Mouse (Mus musculus): Measurements from ENCODE around the gene Ctss. TPM values are rescaled to one million over a fixed set of nuclear protein-coding genes. Genes with fewer than 3 reads are reported as not detected.
"Not testable (repeated sequence)": the region's sequence is repeated elsewhere in the genome, so short reads cannot be mapped to it uniquely, and the experiment has no call there.

The Ctss gene
- polyA plus RNA-seq, 1 experiment = 5.1 TPM

DNA sequence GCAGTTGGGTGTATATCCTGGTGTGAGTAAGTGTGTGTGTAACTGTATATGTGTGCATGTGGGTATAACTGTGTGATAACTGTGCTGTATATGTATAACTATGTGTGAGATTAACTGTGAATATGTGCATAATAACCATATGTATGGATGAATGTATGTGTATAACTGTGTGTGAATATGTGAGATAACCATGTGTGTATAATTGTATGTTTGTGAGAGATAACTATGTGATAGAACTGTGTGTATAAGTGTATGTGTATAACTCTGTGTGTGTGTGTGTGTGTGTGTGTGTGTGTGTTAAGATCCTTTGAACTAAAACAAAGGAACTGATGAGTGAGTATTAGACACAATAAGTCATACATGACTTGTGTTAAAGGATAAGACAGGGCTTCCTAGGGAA, 475 bp upstream of the Ctss start:
- Histone ChIP-seq H3K4me3 (ENCODE audit: insufficient read depth, low read length) (no peak overlapping the region), H3K4me1 (ENCODE audit: control insufficient read depth, insufficient read depth, low read length) (no peaks in the 10 kb centered on the region), H3K27ac (ENCODE audit: insufficient read depth, low read length) (no peak overlapping the region)
- TF ChIP-seq POLR2A (IDR thresholded peaks at IDR 0.05; ENCODE audit: low read depth, low read length) (no peak), CTCF (IDR thresholded peaks at IDR 0.05; ENCODE audit: borderline replicate concordance, insufficient read depth, low read length) (no peak)

DNA sequence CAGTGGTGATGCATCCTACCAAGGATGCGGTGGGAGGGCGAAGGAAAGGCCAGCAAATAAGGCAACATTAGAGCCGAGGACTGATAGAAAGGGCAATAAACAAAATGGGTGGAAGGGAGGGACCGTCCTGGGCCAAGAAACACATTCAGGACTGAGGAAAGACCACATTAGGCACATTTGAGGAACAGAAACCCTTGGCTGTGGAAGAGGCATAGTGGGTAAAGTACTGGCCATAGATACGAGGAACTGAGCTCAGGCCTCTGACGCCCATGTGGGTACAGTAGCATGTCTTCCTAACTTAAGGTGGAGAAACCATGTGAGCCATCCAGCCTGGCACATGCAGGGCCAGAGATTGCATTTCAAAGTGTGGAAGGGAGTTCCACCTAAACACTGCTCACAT, 3.2 kb downstream of the Ctss start:
- no peaks in the 10 kb centered on the region for H3K4me1 ChIP-seq (ENCODE audit: control insufficient read depth, insufficient read depth, low read length)
- TF ChIP-seq POLR2A (IDR thresholded peaks at IDR 0.05; ENCODE audit: low read depth, low read length) = no peak
- TF ChIP-seq CTCF (IDR thresholded peaks at IDR 0.05; ENCODE audit: borderline replicate concordance, insufficient read depth, low read length) = no peak
- H3K4me3 ChIP-seq (ENCODE audit: insufficient read depth, low read length) = no peak overlapping the region
- H3K27ac ChIP-seq (ENCODE audit: insufficient read depth, low read length) = no peak overlapping the region

DNA sequence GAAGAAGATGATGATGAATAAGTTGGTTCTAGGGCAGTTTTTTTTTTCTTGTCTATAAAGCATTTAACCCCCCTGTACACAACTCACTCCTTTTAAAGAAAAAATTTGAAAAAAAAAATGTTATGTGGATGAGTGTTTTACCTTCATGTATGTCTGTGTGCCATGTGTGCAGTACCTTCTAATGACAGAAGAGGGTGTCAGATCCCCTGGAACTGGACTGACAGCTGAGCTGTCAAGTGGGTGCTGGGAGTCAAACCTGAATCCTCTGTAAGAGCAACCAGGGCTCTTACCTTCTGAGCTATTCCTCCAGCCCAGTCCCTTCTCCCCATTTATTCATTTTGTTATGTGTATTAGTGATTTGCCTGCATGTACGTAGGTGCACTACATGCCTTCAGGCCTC, 4.4 kb downstream of the Ctss start:
- TF ChIP-seq POLR2A (IDR thresholded peaks at IDR 0.05; ENCODE audit: low read depth, low read length) (no peak), CTCF (IDR thresholded peaks at IDR 0.05; ENCODE audit: borderline replicate concordance, insufficient read depth, low read length) (no peak)
- Histone ChIP-seq H3K4me3 (ENCODE audit: insufficient read depth, low read length) (no peak overlapping the region), H3K4me1 (ENCODE audit: control insufficient read depth, insufficient read depth, low read length) (no peaks in the 10 kb centered on the region)

DNA sequence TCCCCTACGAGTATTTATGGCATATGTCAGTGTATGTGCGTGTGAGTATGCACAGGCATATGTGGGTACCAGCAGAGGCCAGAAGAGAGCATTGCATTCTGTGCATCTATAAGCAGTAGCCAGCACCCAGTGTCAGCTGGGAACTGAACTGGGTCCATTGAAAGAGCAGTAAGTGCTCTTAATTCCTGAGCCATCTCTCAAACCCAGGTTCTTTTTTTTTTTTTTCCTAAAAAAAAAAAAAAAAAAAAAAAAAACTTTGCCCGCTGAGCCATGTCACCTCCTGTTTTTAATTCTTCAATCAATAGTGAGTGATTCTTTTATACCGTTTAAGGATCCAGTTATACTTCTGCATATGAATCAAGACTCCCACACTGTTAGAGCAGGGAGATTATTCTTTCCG, 6.8 kb downstream of the Ctss start:
- no peak for TF ChIP-seq POLR2A (IDR thresholded peaks at IDR 0.05; ENCODE audit: low read depth, low read length)
- no peak for TF ChIP-seq CTCF (IDR thresholded peaks at IDR 0.05; ENCODE audit: borderline replicate concordance, insufficient read depth, low read length)
- no peaks in the 10 kb centered on the region for H3K4me1 ChIP-seq (ENCODE audit: control insufficient read depth, insufficient read depth, low read length)
- no peak overlapping the region for H3K4me3 ChIP-seq (ENCODE audit: insufficient read depth, low read length)
- H3K27ac ChIP-seq (ENCODE audit: insufficient read depth, low read length) = no peak overlapping the region

More for the DNA sequence above, 4.4 kb downstream of the Ctss start:
- no peak overlapping the region for H3K27ac ChIP-seq (ENCODE audit: insufficient read depth, low read length)

DNA sequence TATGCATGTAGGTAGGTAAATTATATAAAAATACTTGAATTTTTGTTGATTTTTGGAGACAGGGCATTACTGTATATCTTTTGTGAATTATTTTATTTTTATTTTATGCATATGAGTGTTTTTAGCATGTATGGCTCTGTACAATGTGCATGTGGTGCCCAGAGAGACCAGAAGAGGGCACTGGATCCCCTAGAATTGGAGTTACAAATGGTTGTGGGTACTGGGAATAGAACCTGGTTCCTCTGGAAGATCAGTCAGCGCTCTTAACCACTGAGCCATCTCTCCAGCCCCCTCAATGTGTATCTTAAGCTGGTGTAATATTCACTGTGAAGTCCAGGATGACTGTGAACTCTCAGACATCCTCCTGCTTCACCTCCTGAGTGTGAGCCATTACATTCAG, 8.3 kb downstream of the Ctss start:
- no peak overlapping the region for H3K4me3 ChIP-seq (ENCODE audit: insufficient read depth, low read length)
- no peaks in the 10 kb centered on the region for H3K4me1 ChIP-seq (ENCODE audit: control insufficient read depth, insufficient read depth, low read length)
- no peak for TF ChIP-seq POLR2A (IDR thresholded peaks at IDR 0.05; ENCODE audit: low read depth, low read length)
- TF ChIP-seq CTCF (IDR thresholded peaks at IDR 0.05; ENCODE audit: borderline replicate concordance, insufficient read depth, low read length) = no peak
- H3K27ac ChIP-seq (ENCODE audit: insufficient read depth, low read length) = no peak overlapping the region

DNA sequence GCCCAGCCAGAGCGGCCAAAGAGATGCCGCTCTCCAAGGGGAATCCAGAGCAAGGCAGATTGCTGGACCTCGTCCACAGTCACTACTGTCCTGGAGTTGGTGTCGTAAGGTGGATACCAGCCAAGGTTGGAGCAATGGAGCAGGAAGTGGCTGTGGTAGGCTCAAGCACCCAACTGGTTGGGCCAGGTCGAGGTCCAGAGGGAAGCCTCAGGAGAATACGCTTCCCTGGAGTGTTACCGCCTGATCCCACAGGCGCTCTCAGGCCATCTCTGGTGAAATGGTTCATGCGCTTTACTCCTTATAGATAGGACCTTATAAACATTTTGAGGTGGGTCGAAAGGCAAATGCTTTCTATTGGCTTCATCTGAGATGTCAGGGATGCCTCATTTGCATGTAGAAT, 12.3 kb downstream of the Ctss start:
- Histone ChIP-seq H3K4me1 (ENCODE audit: control insufficient read depth, insufficient read depth, low read length) (no peaks in the 10 kb centered on the region), H3K4me3 (ENCODE audit: insufficient read depth, low read length) (no peak overlapping the region), H3K27ac (ENCODE audit: insufficient read depth, low read length) (no peak overlapping the region)
- TF ChIP-seq POLR2A (IDR thresholded peaks at IDR 0.05; ENCODE audit: low read depth, low read length) (no peak), CTCF (IDR thresholded peaks at IDR 0.05; ENCODE audit: borderline replicate concordance, insufficient read depth, low read length) (no peak)

DNA sequence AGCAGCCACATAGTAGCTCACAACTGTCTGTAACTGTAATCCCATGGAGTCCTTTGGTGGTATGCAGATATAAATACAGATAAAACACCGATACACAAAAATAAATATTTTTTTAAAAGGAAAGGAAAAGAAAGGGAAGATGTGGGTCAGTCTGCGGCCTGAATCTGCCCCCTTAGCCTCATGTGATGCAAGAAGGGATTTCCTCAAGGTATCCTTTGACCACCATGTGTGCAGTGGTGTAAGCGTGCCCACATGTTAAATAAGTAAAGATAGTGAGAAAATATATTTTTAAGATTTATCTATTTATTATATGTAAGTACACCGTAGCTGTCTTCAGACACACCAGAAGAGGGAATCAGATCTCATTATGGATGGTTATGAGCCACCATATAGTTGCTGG, 13.3 kb downstream of the Ctss start:
- TF ChIP-seq CTCF (IDR thresholded peaks at IDR 0.05; ENCODE audit: borderline replicate concordance, insufficient read depth, low read length) (no peak), POLR2A (IDR thresholded peaks at IDR 0.05; ENCODE audit: low read depth, low read length) (no peak)
- H3K27ac ChIP-seq (ENCODE audit: insufficient read depth, low read length) = no peak overlapping the region
- no peaks in the 10 kb centered on the region for H3K4me1 ChIP-seq (ENCODE audit: control insufficient read depth, insufficient read depth, low read length)
- H3K4me3 ChIP-seq (ENCODE audit: insufficient read depth, low read length) = no peak overlapping the region

DNA sequence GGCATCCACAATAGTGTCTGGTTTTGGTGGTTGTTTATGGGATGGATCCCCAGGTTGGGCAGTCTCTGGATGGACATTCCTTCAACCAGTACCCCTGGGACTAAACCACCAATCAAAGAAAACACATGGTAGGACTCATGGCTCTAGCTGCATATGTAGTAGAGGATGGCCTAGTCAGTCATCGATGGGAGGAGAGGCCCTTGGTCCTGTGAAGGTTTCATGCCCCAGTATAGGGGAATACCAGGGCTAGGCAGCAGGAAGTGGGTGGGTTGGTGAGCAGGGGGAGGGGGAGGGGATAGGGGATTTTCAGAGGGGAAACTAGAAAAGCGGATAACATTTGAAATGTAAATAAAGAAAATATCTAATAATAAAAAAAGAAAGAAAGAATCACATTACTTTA, 14.6 kb downstream of the Ctss start:
- H3K27ac ChIP-seq (ENCODE audit: insufficient read depth, low read length); H3K4me1 ChIP-seq (ENCODE audit: control insufficient read depth, insufficient read depth, low read length): not testable (repeated sequence)

DNA sequence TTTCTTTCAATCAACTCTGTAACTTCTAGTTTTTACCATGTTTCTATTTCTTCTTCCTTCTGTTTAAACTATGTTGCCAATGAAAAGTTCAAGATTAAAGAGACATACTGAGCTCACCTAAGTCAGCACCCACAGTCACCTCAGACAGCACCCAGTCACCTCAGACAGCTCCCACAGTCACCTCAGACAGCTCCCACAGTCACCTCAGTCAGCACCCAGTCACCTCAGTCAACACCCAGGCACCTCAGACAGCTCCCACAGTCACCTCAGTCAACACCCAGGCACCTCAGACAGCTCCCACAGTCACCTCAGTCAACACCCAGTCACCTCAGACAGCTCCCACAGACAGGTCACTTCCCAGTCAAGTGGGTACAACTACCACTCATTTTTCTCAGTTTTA, 15.6 kb downstream of the Ctss start:
- Histone ChIP-seq H3K27ac (ENCODE audit: insufficient read depth, low read length) (no peak overlapping the region), H3K4me3 (ENCODE audit: insufficient read depth, low read length) (no peak overlapping the region), H3K4me1 (ENCODE audit: control insufficient read depth, insufficient read depth, low read length) (no peaks in the 10 kb centered on the region)
- no peak for TF ChIP-seq CTCF (IDR thresholded peaks at IDR 0.05; ENCODE audit: borderline replicate concordance, insufficient read depth, low read length)
- no peak for TF ChIP-seq POLR2A (IDR thresholded peaks at IDR 0.05; ENCODE audit: low read depth, low read length)

More for the DNA sequence above, 14.6 kb downstream of the Ctss start:
- H3K4me3 ChIP-seq (ENCODE audit: insufficient read depth, low read length) = not testable (repeated sequence)

DNA sequence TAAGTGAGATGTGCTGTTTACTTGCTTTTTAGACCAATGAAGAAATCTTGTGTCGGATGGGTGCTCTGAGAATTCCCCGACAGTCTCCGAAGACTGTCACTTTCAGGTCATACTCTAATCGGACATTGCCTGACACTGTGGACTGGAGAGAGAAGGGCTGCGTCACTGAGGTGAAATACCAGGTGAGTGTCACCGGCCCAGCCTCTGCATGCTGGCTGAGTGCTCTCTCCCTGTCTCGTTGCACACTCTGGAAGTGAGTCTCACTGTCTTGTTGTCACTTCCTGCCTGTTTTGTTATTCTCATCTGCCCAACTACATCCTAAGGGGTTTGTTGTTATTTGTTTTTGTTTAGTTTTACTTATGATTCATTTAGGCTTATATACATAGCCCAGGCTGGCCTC, 16.4 kb downstream of the Ctss start:
- TF ChIP-seq CTCF (IDR thresholded peaks at IDR 0.05; ENCODE audit: borderline replicate concordance, insufficient read depth, low read length) = no peak
- TF ChIP-seq POLR2A (IDR thresholded peaks at IDR 0.05; ENCODE audit: low read depth, low read length) = no peak
- Histone ChIP-seq H3K4me3 (ENCODE audit: insufficient read depth, low read length) (no peak overlapping the region), H3K4me1 (ENCODE audit: control insufficient read depth, insufficient read depth, low read length) (no peaks in the 10 kb centered on the region), H3K27ac (ENCODE audit: insufficient read depth, low read length) (no peak overlapping the region)

DNA sequence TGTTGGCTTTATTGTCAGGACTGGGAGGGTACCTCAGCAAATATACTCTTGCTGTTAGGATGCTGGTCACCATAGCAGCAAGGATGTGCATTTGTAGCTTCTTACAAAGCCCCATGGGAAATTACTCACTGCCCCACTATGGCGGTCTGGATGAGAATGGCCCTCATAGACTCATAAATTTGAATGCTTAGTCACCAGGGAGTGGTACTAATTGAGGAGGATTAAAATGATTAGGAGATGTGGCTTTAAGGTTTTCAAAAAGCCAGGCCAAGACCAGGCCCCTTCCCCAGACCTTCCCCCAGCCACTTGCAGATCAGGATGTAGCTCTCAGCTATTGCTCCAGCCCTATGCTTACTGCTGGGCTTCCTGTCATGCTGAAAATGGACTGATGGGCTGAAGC, 23.6 kb downstream of the Ctss start:
- Histone ChIP-seq H3K27ac (ENCODE audit: insufficient read depth, low read length) (no peak overlapping the region), H3K4me1 (ENCODE audit: control insufficient read depth, insufficient read depth, low read length) (no peaks in the 10 kb centered on the region; the same call in 1 of the 2 replicates), H3K4me3 (ENCODE audit: insufficient read depth, low read length) (no peak overlapping the region)
- TF ChIP-seq POLR2A (IDR thresholded peaks at IDR 0.05; ENCODE audit: low read depth, low read length) (no peak), CTCF (IDR thresholded peaks at IDR 0.05; ENCODE audit: borderline replicate concordance, insufficient read depth, low read length) (no peak)

Data from embryonic fibroblast, embryonic 13.5 days (primary cell).